Mouse (Mus musculus) heart, adult 2 months (tissue): ENCODE results near the gene Aftph. TPM values are rescaled to one million over a fixed set of nuclear protein-coding genes. Genes with fewer than 3 reads are reported as not detected.

ENCODE experiments used
- DNase-seq, 2 experiments: peaks; one replicate each; pipeline ENCODE4 v3.0.0; 2021
- H3K27ac ChIP-seq: fragments of 200-600 bp; 2 replicates; pipeline ENCODE4 v1.8.1; 2022
- H3K27me3 ChIP-seq: fragments of 200-500 bp; 2 replicates; pipeline ENCODE4 v1.6.1; 2012; ENCODE audit warnings: mild to moderate bottlenecking, low read length, inconsistent platforms, mixed read lengths; ENCODE audit not compliant: control insufficient read depth, insufficient read depth
- H3K36me3 ChIP-seq: fragments of 200-500 bp; 2 replicates; pipeline ENCODE4 v1.6.1; 2012; ENCODE audit warnings: low read length, inconsistent platforms; ENCODE audit not compliant: control insufficient read depth, insufficient read depth
- H3K4me1 ChIP-seq: fragments of 200-500 bp; 2 replicates; pipeline ENCODE4 v1.6.1; 2011; ENCODE audit warnings: low read length; ENCODE audit not compliant: control insufficient read depth, insufficient read depth
- H3K4me3 ChIP-seq: fragments of 200-600 bp; 2 replicates; pipeline ENCODE4 v1.8.1; 2022
- H3K79me2 ChIP-seq: fragments of 200-500 bp; replicated peaks from 2 replicates; pipeline ENCODE4 v1.6.1; 2012; ENCODE audit warnings: mild to moderate bottlenecking, inconsistent platforms, low read length, moderate library complexity, mixed read lengths; ENCODE audit not compliant: control insufficient read depth, insufficient read depth
- H3K9ac ChIP-seq: fragments of 200-500 bp; 2 replicates; pipeline ENCODE4 v1.6.1; 2012; ENCODE audit warnings: low read depth, mild to moderate bottlenecking, control low read depth, inconsistent platforms, low read length, mixed read lengths
- CTCF ChIP-seq: fragments of 200-600 bp; IDR thresholded peaks from 2 replicates; pipeline ENCODE4 v1.8.1; 2022; ENCODE audit warnings: antibody characterized with exemption, mild to moderate bottlenecking, moderate library complexity
- EP300 ChIP-seq: fragments of 200-500 bp; IDR thresholded peaks from 2 replicates; pipeline ENCODE4 v1.6.1; 2011; ENCODE audit warnings: low read depth, low read length, control low read depth; ENCODE audit not compliant: insufficient read depth
- POLR2A ChIP-seq: fragments of 200-500 bp; IDR thresholded peaks from 2 replicates; pipeline ENCODE4 v1.6.1; 2011; ENCODE audit warnings: mild to moderate bottlenecking, low read depth, low read length, control low read depth; ENCODE audit not compliant: insufficient read depth
- WGBS: fragments of 180-500 bp; shearing (Covaris S2); methylation state at CpG from one replicate; pipeline ENCODE4 v1.1.7; 2018; 5-methylcytosine and 5-hydroxymethylcytosine counted together
- intact Hi-C: fragments of 180-260 bp; cut with DNase I; formaldehyde crosslinking; loops from one replicate; pipeline ENCODE4 v1.15.1; 2025
- polyA plus RNA-seq: library from polyadenylated mRNA; depleted of rRNA; stranded (reverse); fragments of >200 nt; gene quantifications from 2 replicates; pipeline ENCODE4 v1.2.3, GENCODE M21; 2012
- total RNA-seq, 2 experiments: library from RNA; stranded (reverse); gene quantifications; 2 replicates each; pipeline ENCODE4 v1.2.3; 2021

The Aftph gene
- total and polyA plus RNA-seq, 3 experiments = 18.9 to 22.7 (median 22.5) TPM

GRCm38 (mm10) chr11:20723572-20723971 is 17.8 kb downstream of the Aftph start:
- peaks cover 28% of the 10 kb centered on the region for H3K36me3 ChIP-seq
- no peaks in the 10 kb centered on the region for H3K27me3 ChIP-seq
- H3K4me1 ChIP-seq = peaks cover 2% of the 10 kb centered on the region
- H3K27ac ChIP-seq = no peak overlapping the region
- WGBS = 69% methylated on average over 5 of the region's 5 CpGs
- no peak overlapping the region for H3K4me3 ChIP-seq
- peaks cover 6% of the 10 kb centered on the region; the same call in 1 of the 2 replicates for H3K79me2 ChIP-seq
- no peak for DNase-seq
- no peak overlapping the region for H3K9ac ChIP-seq
- intact Hi-C loops = no loop called here
- TF ChIP-seq POLR2A (no peak), CTCF (no peak), EP300 (no peak)

GRCm38 (mm10) chr11:20712068-20712671 is 29.2 kb downstream of the Aftph start:
- TF ChIP-seq EP300 (no peak), POLR2A (no peak), CTCF (no peak)
- DNase-seq = no peak
- WGBS = 64% methylated on average over 9 of the region's 9 CpGs
- no peaks in the 10 kb centered on the region for H3K79me2 ChIP-seq
- H3K4me1 ChIP-seq = peaks cover 1% of the 10 kb centered on the region; the same call in 1 of the 2 replicates
- intact Hi-C loops = no loop called here
- H3K27ac ChIP-seq = peak overlapping the region; percentile 22; the same call in 1 of the 2 replicates
- peaks cover 3% of the 10 kb centered on the region for H3K36me3 ChIP-seq
- H3K9ac ChIP-seq = no peak overlapping the region
- H3K4me3 ChIP-seq = no peak overlapping the region
- no peaks in the 10 kb centered on the region for H3K27me3 ChIP-seq

- Histone ChIP-seq H3K4me1 (no peaks in the 10 kb centered on the region), H3K4me3 (no peak overlapping the region), H3K27ac (no peak overlapping the region), H3K27me3 (no peaks in the 10 kb centered on the region), H3K36me3 (no peaks in the 10 kb centered on the region), H3K79me2 (no peaks in the 10 kb centered on the region), H3K9ac (no peak overlapping the region)
- 9% methylated on average over 4 of the region's 4 CpGs for WGBS
- peak; percentile 49 to 58 for DNase-seq
- TF ChIP-seq CTCF = peak; percentile 92
- no peak for TF ChIP-seq POLR2A
- TF ChIP-seq EP300 = peak; percentile 79; the same call in 1 of the 2 replicates
- intact Hi-C loops = loop anchor here (1.0 kb wide), 1 partner anchor 236 kb away; no protein-coding TSS in a partner anchor
Measured at GRCm38 (mm10) chr11:20691000-20691399, 50.4 kb downstream of the Aftph start.

- intact Hi-C loops = no loop called here
Measured at GRCm38 (mm10) chr11:20681679-20682078, 59.7 kb downstream of the Aftph start.

GRCm38 (mm10) chr11:20680781-20681180 is 60.6 kb downstream of the Aftph start:
- intact Hi-C loops = no loop called here
- Histone ChIP-seq H3K4me1 (no peaks in the 10 kb centered on the region), H3K27ac (no peak overlapping the region), H3K9ac (no peak overlapping the region), H3K79me2 (no peaks in the 10 kb centered on the region), H3K27me3 (no peaks in the 10 kb centered on the region), H3K4me3 (no peak overlapping the region), H3K36me3 (no peaks in the 10 kb centered on the region)
- DNase-seq = no peak
- TF ChIP-seq POLR2A = no peak
- TF ChIP-seq EP300 = no peak
- TF ChIP-seq CTCF = no peak
- WGBS = 84% methylated on average over 5 of the region's 5 CpGs

More at GRCm38 (mm10) chr11:20681679-20682078, 59.7 kb downstream of the Aftph start:
- Histone ChIP-seq H3K4me3 (no peak overlapping the region), H3K27ac (no peak overlapping the region), H3K4me1 (no peaks in the 10 kb centered on the region), H3K79me2 (no peaks in the 10 kb centered on the region), H3K36me3 (no peaks in the 10 kb centered on the region), H3K9ac (no peak overlapping the region), H3K27me3 (no peaks in the 10 kb centered on the region)
- DNase-seq = peak in 1 of 2 experiments; percentile 6
- TF ChIP-seq POLR2A (no peak), CTCF (no peak), EP300 (no peak)
- 79% methylated on average over 5 of the region's 5 CpGs for WGBS

- H3K4me3 ChIP-seq = no peak overlapping the region
- no peak overlapping the region for H3K27ac ChIP-seq
- no peaks in the 10 kb centered on the region for H3K4me1 ChIP-seq
- H3K79me2 ChIP-seq = no peaks in the 10 kb centered on the region
- WGBS = 73% methylated on average over 2 of the region's 2 CpGs
- no peak for DNase-seq
- no peaks in the 10 kb centered on the region for H3K27me3 ChIP-seq
- no peak for TF ChIP-seq CTCF
- intact Hi-C loops = no loop called here
- H3K9ac ChIP-seq = no peak overlapping the region
- no peaks in the 10 kb centered on the region for H3K36me3 ChIP-seq
Measured at GRCm38 (mm10) chr11:20679396-20679795, 62.0 kb downstream of the Aftph start.
